Comparison of ENCODE assay signal across 8 mouse cellular contexts in genomic region chr16:31948345-31948774, GRCm38 (mm10). TPM values are rescaled to one million over a fixed set of nuclear protein-coding genes. Genes with fewer than 3 reads are reported as not detected.
A peak's percentile ranks its signal among the peaks of the same experiment; 100 is the strongest.
DNase-seq lines count a peak whose midpoint lies in the region; ATAC-seq lines count a peak whose summit lies in the region.

Gene 0610012G03Rik (minus strand): TSS chr16:31948494.
Gene Ncbp2 (plus strand): TSS chr16:31948513.

- peaks cover 49% of the 10 kb centered on the region for H3K36me3 ChIP-seq in megakaryocyte, embryonic 14.5 days (replicated peaks; ENCODE audit: low read length)

- H3K4me3 ChIP-seq in megakaryocyte, embryonic 14.5 days (replicated peaks) = peak within 1 kb of the TSS; percentile 97

- ATAC-seq in common myeloid progenitor, adult 5-6 weeks (replicated peaks; ENCODE audit: low read depth, poor library complexity, severe bottlenecking) = peak; percentile 91

- H3K27me3 ChIP-seq in megakaryocyte, embryonic 14.5 days (replicated peaks) = no peaks in the 10 kb centered on the region

- H3K9me3 ChIP-seq in megakaryocyte, embryonic 14.5 days = no peaks in the 10 kb centered on the region

- H3K4me1 ChIP-seq in megakaryocyte, embryonic 14.5 days = peaks cover 60% of the 10 kb centered on the region

- DNase-seq in ZHBTc4 (ENCODE audit: low read depth, low spot score) = peak; percentile 97
- peak; percentile 86 to 88 for DNase-seq in gastrocnemius, adult 8-10 months (ENCODE audit: low spot score in 2 of 2)
- peak; percentile 72 for DNase-seq in hindlimb bud, embryonic 11.5 days (ENCODE audit: extremely low spot score, low read depth, low spot score)
- DNase-seq in left cerebral cortex, adult 8-10 months (ENCODE audit: low spot score in 2 of 2) = peak; percentile 92 to 93
- DNase-seq in right cerebral cortex, postnatal 10 days (ENCODE audit: low spot score in 2 of 2) = peak; percentile 98 to 99
- DNase-seq in urinary bladder, postnatal 25 days (ENCODE audit: low spot score) = peak; percentile 96

RNA-seq across cellular contexts. Expression of gene 0610012G03Rik, which starts in this region (rescaled TPM):
- 13.5 and 14.6 TPM in 2 replicates for total RNA-seq in common myeloid progenitor, adult 5-6 weeks (2017)
- 10 to 100 TPM; 50.1 to 56.6 (median 51.4) TPM for total RNA-seq in gastrocnemius, adult 8-10 months (2022)
- total RNA-seq in left cerebral cortex, adult 8-10 months (2022) = 10 to 100 TPM; 34.8 to 38.9 (median 36.8) TPM
- 126 and 272 TPM in 2 replicates for polyA plus RNA-seq in megakaryocyte, embryonic 14.5 days (2012; ENCODE audit: insufficient read depth, low replicate concordance)

RNA-seq across cellular contexts. Expression of gene Ncbp2, which starts in this region (rescaled TPM):
- 40.9 and 46.7 TPM in 2 replicates for total RNA-seq in common myeloid progenitor, adult 5-6 weeks (2017)
- total RNA-seq in gastrocnemius, adult 8-10 months (2022) = 10 to 100 TPM in 3 of 4 experiments, 1 to 10 TPM in 1; 9.6 to 13.5 (median 10.3) TPM
- total RNA-seq in left cerebral cortex, adult 8-10 months (2022) = 10 to 100 TPM; 44.4 to 48.0 (median 46.2) TPM
- 12.9 and 80.8 TPM in 2 replicates for polyA plus RNA-seq in megakaryocyte, embryonic 14.5 days (2012; ENCODE audit: insufficient read depth, low replicate concordance)

Comparison
In these comparisons a context has a peak if more than half of its experiments do, and no peak if none do; other contexts are left out.
1. Peak in every context shown above with its lines: DNase-seq, ATAC-seq and H3K4me3 ChIP-seq.